Mouse (Mus musculus): ENCODE measurements at regions not wholly inside any gene's neighbourhood (a gene's known extent, or its start where the extent isn't known, plus 50 kb on each side); places are given as distances from the start of the nearest gene placed in this dataset.

DNA sequence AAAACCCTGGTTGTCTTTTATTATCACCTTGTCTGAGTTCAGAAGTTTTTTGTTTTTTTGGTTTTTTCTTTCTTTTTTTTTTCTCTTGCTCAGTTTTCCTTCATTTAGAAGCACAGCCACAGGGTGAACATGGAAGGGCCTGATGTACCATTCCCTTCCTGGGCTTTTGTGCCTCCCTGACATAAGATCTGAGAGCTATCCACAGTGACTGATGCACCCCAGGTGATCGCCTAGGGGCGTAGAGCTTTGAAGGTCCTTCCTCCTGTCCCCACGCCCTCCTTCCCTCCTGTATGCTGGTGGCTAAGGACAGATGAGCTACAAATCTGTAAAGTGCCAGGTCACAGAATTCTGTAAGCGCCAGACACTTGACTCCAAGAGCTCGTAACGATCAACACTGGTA lies 80.1 kb upstream of the Camk1g start:
- ATAC-seq (ENCODE audit: insufficient number of reproducible peaks, insufficient read depth, low FRiP score, low TSS enrichment) = no peak
- H3K9ac ChIP-seq = no peak overlapping the region
- H3K27me3 ChIP-seq = no peaks in the 10 kb centered on the region
- 66% methylated on average over 6 of the region's 6 CpGs for WGBS
- no peak overlapping the region for H3K4me3 ChIP-seq
- H3K9me3 ChIP-seq = no peaks in the 10 kb centered on the region
- peak overlapping the region; percentile 63; the same call in 1 of the 2 replicates for H3K27ac ChIP-seq
- peaks cover 6% of the 10 kb centered on the region; the same call in 1 of the 2 replicates for H3K4me1 ChIP-seq
- H3K36me3 ChIP-seq = no peaks in the 10 kb centered on the region
- no peak overlapping the region for H3K4me2 ChIP-seq (replicated peaks)

- Histone ChIP-seq H3K4me1 (peaks cover 6% of the 10 kb centered on the region; the same call in 1 of the 2 replicates), H3K9ac (0 out of 2 replicates have a peak overlapping the region, but pooled peaks have one; percentile 5), H3K27me3 (no peaks in the 10 kb centered on the region), H3K27ac (peak overlapping the region; percentile 63), H3K36me3 (no peaks in the 10 kb centered on the region), H3K9me3 (no peaks in the 10 kb centered on the region), H3K4me3 (no peak overlapping the region), H3K4me2 (replicated peaks) (no peak overlapping the region)
- no peak for ATAC-seq (ENCODE audit: insufficient number of reproducible peaks, insufficient read depth, low FRiP score, low TSS enrichment)
- 14% methylated on average over 7 of the region's 7 CpGs for WGBS
Measured at GRCm38 (mm10) chr1:193449394-193450103, 79.5 kb upstream of the Camk1g start.

- Histone ChIP-seq H3K9ac (no peak overlapping the region), H3K36me3 (no peaks in the 10 kb centered on the region), H3K9me3 (no peaks in the 10 kb centered on the region), H3K4me3 (no peak overlapping the region), H3K4me1 (peaks cover 6% of the 10 kb centered on the region; the same call in 1 of the 2 replicates), H3K27ac (no peak overlapping the region), H3K27me3 (no peaks in the 10 kb centered on the region), H3K4me2 (replicated peaks) (no peak overlapping the region)
- WGBS = 72% methylated on average over 3 of the region's 3 CpGs
- no peak for ATAC-seq (ENCODE audit: insufficient number of reproducible peaks, insufficient read depth, low FRiP score, low TSS enrichment)
Measured at GRCm38 (mm10) chr1:193448793-193449393, 78.8 kb upstream of the Camk1g start.

DNA sequence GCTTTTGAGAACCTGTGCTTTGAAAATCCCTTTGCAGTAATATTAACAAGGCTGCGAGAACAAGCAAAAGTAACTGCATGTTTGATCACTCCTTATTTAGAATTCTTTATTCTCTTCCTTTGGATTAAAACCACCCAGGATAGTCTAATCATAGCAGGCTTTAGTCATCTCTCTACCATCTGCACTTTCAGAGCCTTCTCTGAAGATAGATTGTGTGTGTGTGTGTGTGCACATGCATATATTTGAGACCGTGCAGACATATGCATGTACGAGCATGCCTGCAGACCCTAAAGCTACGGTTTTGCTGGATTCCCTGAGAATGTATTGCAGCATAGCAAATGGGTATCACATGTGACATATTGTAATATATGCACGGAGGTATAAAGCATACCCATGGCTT lies 77.5 kb upstream of the Camk1g start:
- no peaks in the 10 kb centered on the region for H3K27me3 ChIP-seq
- no peak overlapping the region for H3K4me2 ChIP-seq (replicated peaks)
- peaks cover 6% of the 10 kb centered on the region; the same call in 1 of the 2 replicates for H3K4me1 ChIP-seq
- no peak overlapping the region for H3K27ac ChIP-seq
- WGBS = 71% methylated on average over 5 of the region's 5 CpGs
- H3K4me3 ChIP-seq = no peak overlapping the region
- ATAC-seq (ENCODE audit: insufficient number of reproducible peaks, insufficient read depth, low FRiP score, low TSS enrichment) = no peak
- no peak overlapping the region for H3K9ac ChIP-seq
- H3K9me3 ChIP-seq = no peaks in the 10 kb centered on the region
- no peaks in the 10 kb centered on the region for H3K36me3 ChIP-seq

GRCm38 (mm10) chr1:193443964-193444676 lies 74.0 kb upstream of the Camk1g start:
- Histone ChIP-seq H3K4me2 (replicated peaks) (no peak overlapping the region), H3K27ac (no peak overlapping the region), H3K36me3 (no peaks in the 10 kb centered on the region), H3K9me3 (no peaks in the 10 kb centered on the region), H3K4me1 (no peaks in the 10 kb centered on the region), H3K4me3 (no peak overlapping the region), H3K27me3 (no peaks in the 10 kb centered on the region), H3K9ac (no peak overlapping the region)
- ATAC-seq (ENCODE audit: insufficient number of reproducible peaks, insufficient read depth, low FRiP score, low TSS enrichment) = no peak
- WGBS = 89% methylated on average over 1 of the region's 1 CpGs

DNA sequence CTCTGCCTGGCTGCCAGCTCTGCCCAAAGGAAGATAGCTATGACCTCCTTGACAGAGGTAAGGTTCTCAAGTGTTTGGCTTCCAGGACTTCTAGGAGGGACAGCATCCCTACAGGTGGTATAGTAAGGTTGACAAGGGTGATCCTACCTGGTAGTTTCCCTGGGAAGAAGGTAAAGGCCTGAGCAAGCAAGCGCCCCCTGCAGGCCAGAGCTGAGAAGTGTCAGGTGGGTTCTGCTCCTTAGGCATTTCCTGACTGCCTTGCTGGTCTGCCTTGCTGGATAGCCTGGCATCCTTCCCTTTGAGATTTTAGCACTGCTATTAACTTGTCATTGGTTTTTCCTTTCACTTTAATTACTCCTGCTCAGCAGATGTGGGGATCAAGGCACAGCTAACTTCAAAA lies 70.4 kb upstream of the Camk1g start:
- no peak overlapping the region for H3K4me3 ChIP-seq
- WGBS = 6% methylated on average over 1 of the region's 1 CpGs
- no peaks in the 10 kb centered on the region for H3K27me3 ChIP-seq
- no peak overlapping the region for H3K4me2 ChIP-seq (replicated peaks)
- no peak for ATAC-seq (ENCODE audit: insufficient number of reproducible peaks, insufficient read depth, low FRiP score, low TSS enrichment)
- no peaks in the 10 kb centered on the region for H3K4me1 ChIP-seq
- no peak overlapping the region for H3K27ac ChIP-seq
- no peak overlapping the region for H3K9ac ChIP-seq
- no peaks in the 10 kb centered on the region for H3K9me3 ChIP-seq
- no peaks in the 10 kb centered on the region for H3K36me3 ChIP-seq

DNA sequence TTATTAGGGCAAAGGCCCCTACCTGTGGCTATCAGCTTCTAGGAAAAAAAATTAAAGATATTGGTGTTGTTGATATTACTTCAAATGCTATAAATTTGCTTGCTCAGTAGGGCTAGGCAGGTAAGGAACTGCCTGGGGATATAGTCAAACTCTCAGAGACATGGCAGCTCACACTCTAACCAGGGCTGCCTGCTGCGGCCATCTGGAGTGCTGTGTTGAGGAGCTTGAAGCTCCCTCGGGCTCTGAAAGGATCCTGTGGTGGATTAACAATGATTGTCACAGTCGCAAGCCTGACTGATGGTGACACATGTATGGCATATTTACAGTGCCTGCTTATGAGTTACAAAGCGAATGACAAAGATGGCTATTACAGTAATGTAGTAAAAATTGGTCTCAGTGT lies 64.2 kb upstream of the Camk1g start:
- Histone ChIP-seq H3K27me3 (no peaks in the 10 kb centered on the region), H3K27ac (no peak overlapping the region)
- WGBS = 61% methylated on average over 4 of the region's 4 CpGs

DNA sequence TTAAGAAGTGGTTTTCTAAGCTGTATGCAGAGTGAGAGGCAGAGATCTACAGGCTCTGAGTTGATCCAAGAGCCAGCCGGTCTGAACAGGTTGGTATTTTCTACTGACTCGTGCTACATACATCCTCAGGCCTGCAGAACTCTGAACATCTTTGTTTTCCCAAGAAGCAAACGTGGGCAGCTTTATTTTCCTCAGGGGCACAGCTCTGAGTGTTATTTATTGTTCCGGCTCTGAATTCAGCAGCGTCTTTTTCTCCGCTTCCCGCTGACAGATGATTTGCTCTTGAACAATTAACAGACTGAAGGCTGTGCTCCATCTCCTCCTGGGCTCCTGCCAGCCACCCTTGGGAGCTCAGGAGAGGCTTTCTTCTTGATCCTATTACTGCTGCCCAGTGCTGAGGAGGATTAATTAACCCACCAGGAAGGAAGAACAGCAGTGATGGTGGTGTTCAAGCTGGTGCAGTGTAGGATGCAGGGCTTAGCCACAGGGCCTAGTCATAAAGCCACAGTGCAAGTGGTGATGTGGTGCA lies 63.5 kb upstream of the Camk1g start:
- ATAC-seq (ENCODE audit: insufficient number of reproducible peaks, insufficient read depth, low FRiP score, low TSS enrichment) = no peak
- no peak overlapping the region for H3K27ac ChIP-seq

More for the DNA sequence above, 64.2 kb upstream of the Camk1g start:
- H3K4me3 ChIP-seq = no peak overlapping the region
- no peak for ATAC-seq (ENCODE audit: insufficient number of reproducible peaks, insufficient read depth, low FRiP score, low TSS enrichment)
- H3K9me3 ChIP-seq = no peaks in the 10 kb centered on the region
- no peak overlapping the region for H3K4me2 ChIP-seq (replicated peaks)
- H3K4me1 ChIP-seq = peaks cover 7% of the 10 kb centered on the region
- H3K36me3 ChIP-seq = no peaks in the 10 kb centered on the region
- H3K9ac ChIP-seq = no peak overlapping the region

DNA sequence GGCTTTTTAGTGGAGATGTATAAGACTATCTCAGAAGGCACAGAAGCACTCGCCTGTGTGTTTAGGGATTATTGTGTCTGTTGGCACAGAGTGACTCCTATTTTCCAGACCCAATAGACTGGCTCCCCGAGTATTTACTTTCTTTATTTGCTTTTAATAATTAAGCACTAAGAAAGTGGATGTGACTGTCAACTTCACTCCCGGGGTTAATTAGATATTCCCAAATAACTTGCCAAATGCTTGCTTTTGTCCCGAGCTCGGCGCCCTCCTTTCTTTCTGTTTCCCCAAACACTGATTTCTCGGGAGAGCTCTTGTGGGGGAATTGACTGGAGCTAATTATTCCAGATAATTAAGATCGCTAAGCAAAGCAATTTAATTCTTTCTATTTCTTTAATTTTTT lies 60.1 kb upstream of the Camk1g start:
- Histone ChIP-seq H3K4me1 (peaks cover 7% of the 10 kb centered on the region), H3K27me3 (no peaks in the 10 kb centered on the region), H3K4me3 (no peak overlapping the region), H3K4me2 (replicated peaks) (no peak overlapping the region), H3K9me3 (no peaks in the 10 kb centered on the region), H3K27ac (no peak overlapping the region), H3K9ac (no peak overlapping the region), H3K36me3 (no peaks in the 10 kb centered on the region)
- ATAC-seq (ENCODE audit: insufficient number of reproducible peaks, insufficient read depth, low FRiP score, low TSS enrichment) = no peak
- 54% methylated on average over 8 of the region's 8 CpGs for WGBS

More for the DNA sequence above, 63.5 kb upstream of the Camk1g start:
- Histone ChIP-seq H3K4me2 (replicated peaks) (no peak overlapping the region), H3K36me3 (no peaks in the 10 kb centered on the region), H3K27me3 (no peaks in the 10 kb centered on the region), H3K4me3 (no peak overlapping the region), H3K9me3 (no peaks in the 10 kb centered on the region), H3K9ac (no peak overlapping the region), H3K4me1 (peaks cover 7% of the 10 kb centered on the region)
- WGBS = 20% methylated on average over 7 of the region's 7 CpGs

DNA sequence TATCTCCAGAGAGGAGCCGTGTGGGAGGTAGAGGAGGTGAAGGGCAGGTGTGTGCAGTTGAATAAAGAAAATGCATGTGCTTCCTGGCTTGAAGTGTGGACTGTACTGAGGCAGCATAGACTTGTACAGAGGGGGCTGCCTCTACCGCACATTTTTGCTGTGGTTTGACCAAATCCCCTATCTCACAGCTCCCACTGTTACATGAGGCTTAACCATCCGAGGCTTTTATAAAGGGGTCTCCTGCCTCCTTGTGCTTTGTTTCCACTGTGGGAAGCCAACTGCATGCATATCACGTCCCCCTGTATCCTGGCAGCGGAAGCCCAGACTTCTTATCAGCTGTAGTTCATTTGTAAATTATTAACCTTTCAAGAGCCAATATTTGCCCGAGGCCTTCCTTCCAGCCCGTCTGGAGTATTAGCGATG lies 53.6 kb upstream of the Camk1g start:
- Histone ChIP-seq H3K27me3 (no peaks in the 10 kb centered on the region), H3K4me3 (no peak overlapping the region), H3K4me2 (replicated peaks) (no peak overlapping the region), H3K27ac (no peak overlapping the region), H3K36me3 (no peaks in the 10 kb centered on the region), H3K9ac (no peak overlapping the region), H3K4me1 (0 out of 2 replicates have a peak, but pooled peaks cover 7% of the 10 kb centered on the region), H3K9me3 (no peaks in the 10 kb centered on the region)
- WGBS = 47% methylated on average over 8 of the region's 8 CpGs
- no peak for ATAC-seq (ENCODE audit: insufficient number of reproducible peaks, insufficient read depth, low FRiP score, low TSS enrichment)

- Histone ChIP-seq H3K27me3 (no peaks in the 10 kb centered on the region), H3K4me2 (replicated peaks) (no peak overlapping the region), H3K9ac (no peak overlapping the region), H3K27ac (no peak overlapping the region), H3K36me3 (no peaks in the 10 kb centered on the region), H3K4me1 (0 out of 2 replicates have a peak, but pooled peaks cover 7% of the 10 kb centered on the region), H3K4me3 (no peak overlapping the region), H3K9me3 (no peaks in the 10 kb centered on the region)
- whole genome bisulfite sequencing = 67% methylated on average over 1 of the region's 1 CpGs
- peak; percentile 57; the same call in 1 of the 2 replicates for ATAC-seq (ENCODE audit: insufficient number of reproducible peaks, insufficient read depth, low FRiP score, low TSS enrichment)
Measured at GRCm38 (mm10) chr1:193422886-193423285, 52.8 kb upstream of the Camk1g start.

Data from embryonic facial prominence, embryonic 12.5 days (tissue).